Mouse (Mus musculus) MEL (cell line): ENCODE data around the gene Slc41a1.

Experiments used
- CTCF ChIP-seq, 3 experiments: IDR thresholded peaks in 2 of 3; conservative IDR thresholded peaks in 1 of 3; 2 replicates each; pipeline ENCODE4 v1.5.1; 2011 to 2012; ENCODE audit warnings: low read length in 3 of 3, low read depth in 2 of 3, mild to moderate bottlenecking in 2 of 3, improper control_type of control experiment in 1 of 3, inconsistent platforms in 1 of 3, mixed read lengths in 1 of 3, moderate library complexity in 1 of 3; ENCODE audit not compliant: control insufficient read depth in 1 of 3, insufficient read depth in 1 of 3, poor library complexity in 1 of 3, severe bottlenecking in 1 of 3
- E2F4 ChIP-seq: IDR thresholded peaks from 2 replicates; pipeline ENCODE4 v1.6.1; 2011; ENCODE audit warnings: low read depth, low read length, improper control_type of control experiment, borderline replicate concordance
- MAX ChIP-seq: IDR thresholded peaks from 2 replicates; pipeline ENCODE4 v1.6.1; 2011; ENCODE audit warnings: low read length, improper control_type of control experiment
- NRF1 ChIP-seq: IDR thresholded peaks from 2 replicates; pipeline ENCODE4 v1.6.1; 2014; ENCODE audit warnings: low read depth, mild to moderate bottlenecking, inconsistent platforms, low read length, improper control_type of control experiment, moderate library complexity; ENCODE audit not compliant: poor library complexity, insufficient read depth, severe bottlenecking
- SIN3A ChIP-seq: IDR thresholded peaks from 2 replicates; pipeline ENCODE4 v1.6.1; 2012; ENCODE audit warnings: low read length, improper control_type of control experiment, inconsistent platforms
- TBP ChIP-seq: IDR thresholded peaks from 2 replicates; pipeline ENCODE4 v1.8.0; 2011; ENCODE audit warnings: low read depth, low read length, improper control_type of control experiment

DNA sequence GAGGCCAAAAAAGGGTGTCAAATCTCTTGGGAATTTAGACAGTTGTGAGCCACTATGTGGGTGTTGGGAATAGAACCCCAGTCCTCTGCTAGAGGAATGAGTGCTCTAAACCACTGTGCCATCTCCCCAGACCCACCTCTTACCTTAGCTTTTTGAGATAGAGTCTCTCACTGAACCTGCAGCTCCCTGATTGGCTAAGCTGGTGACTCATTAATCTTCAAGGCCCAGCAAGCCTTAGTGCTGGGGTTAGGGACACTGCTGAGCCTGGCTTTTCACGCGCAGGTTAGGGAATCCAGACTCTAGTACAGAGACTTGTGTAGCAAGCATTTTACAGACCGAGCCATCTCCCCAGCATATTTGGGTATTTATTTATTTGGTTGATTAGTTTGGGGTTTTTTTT lies 9.7 kb downstream of the Slc41a1 start:
- TF ChIP-seq SIN3A (no peak), CTCF (IDR thresholded peaks at IDR 0.05 in 2 of 3, conservative IDR thresholded peaks at IDR 0.05 in 1 of 3; ENCODE audit: control insufficient read depth in 1 of 3, insufficient read depth in 1 of 3, low read depth in 2 of 3, low read length in 3 of 3, poor library complexity in 1 of 3, severe bottlenecking in 1 of 3) (no peak), TBP (no peak), E2F4 (no peak), MAX (no peak), NRF1 (no peak)
